Comparison of ENCODE assay signal across 8 mouse cellular contexts in the genomic region with DNA sequence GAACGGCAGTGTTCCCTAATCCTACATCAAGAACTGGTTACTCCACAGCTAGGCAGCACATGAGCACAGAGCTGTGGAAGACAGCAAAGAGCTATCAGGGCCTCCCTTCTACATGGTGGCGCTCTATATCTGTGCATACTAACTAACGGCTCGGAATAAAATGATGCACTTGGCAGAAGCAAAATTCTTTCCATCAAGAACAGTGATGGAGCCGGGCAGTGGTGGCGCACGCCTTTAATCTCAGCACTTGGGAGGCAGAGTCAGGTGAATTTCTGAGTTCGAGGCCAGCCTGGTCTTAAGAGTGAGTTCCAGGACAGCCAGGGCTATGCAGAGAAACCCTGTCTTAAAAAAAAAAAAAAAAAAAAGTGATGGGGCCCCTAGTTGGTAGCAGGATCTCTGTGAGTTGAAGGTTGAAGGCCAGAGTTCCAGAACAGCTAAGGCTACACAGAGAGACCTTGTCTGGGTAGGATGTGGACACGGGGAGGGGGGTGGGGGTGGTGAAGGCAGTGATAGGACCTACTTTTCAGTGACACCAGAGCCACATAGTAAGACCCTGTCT. TPM values are rescaled to one million over a fixed set of nuclear protein-coding genes. Genes with fewer than 3 reads are reported as not detected.
DNase-seq lines count a peak whose midpoint lies in the region; ATAC-seq and TF ChIP-seq lines count a peak whose summit lies in the region.

A gene (minus strand): TSS at position 85 of the 559 bp plus-strand sequence.

- H3K27ac ChIP-seq in lung, embryonic 14.5 days (ENCODE audit: low read depth) = peak within 1 kb of the TSS; percentile 84
- H3K27ac ChIP-seq in brown adipose tissue, adult 24 weeks (replicated peaks; ENCODE audit: low read depth, low read length) = peak within 1 kb of the TSS; percentile 81
- peak within 1 kb of the TSS; percentile 66; the same call in 1 of the 2 replicates for H3K27ac ChIP-seq in forebrain, postnatal 0 days (ENCODE audit: low read depth, low read length)
- no peak within 1 kb of the TSS for H3K27ac ChIP-seq in midbrain, embryonic 11.5 days (ENCODE audit: low read depth, low read length)

- 67% methylated on average over 9 of the region's 9 CpGs for WGBS in lung, embryonic 14.5 days
- WGBS in forebrain, postnatal 0 days = 64% methylated on average over 9 of the region's 9 CpGs
- WGBS in midbrain, embryonic 11.5 days = 78% methylated on average over 9 of the region's 9 CpGs

- no peaks in the 10 kb centered on the region for H3K4me1 ChIP-seq in lung, embryonic 14.5 days (ENCODE audit: insufficient read depth)
- H3K4me1 ChIP-seq in brown adipose tissue, adult 24 weeks (ENCODE audit: control insufficient read depth, insufficient read depth, insufficient read length, low read length) = peaks cover 4% of the 10 kb centered on the region
- H3K4me1 ChIP-seq in forebrain, postnatal 0 days (ENCODE audit: insufficient read depth) = no peaks in the 10 kb centered on the region
- H3K4me1 ChIP-seq in midbrain, embryonic 11.5 days (ENCODE audit: control insufficient read depth, insufficient read depth, low read length) = no peaks in the 10 kb centered on the region

- TF ChIP-seq CTCF in lung, embryonic 14.5 days (IDR thresholded peaks at IDR 0.05; ENCODE audit: low read depth) = no peak
- no peak for TF ChIP-seq CTCF in forebrain, postnatal 0 days (IDR thresholded peaks at IDR 0.05; ENCODE audit: low read depth)

- 0 out of 2 replicates have a peak, but pooled peaks cover under 1% of the 10 kb centered on the region for H3K9me3 ChIP-seq in lung, embryonic 14.5 days (ENCODE audit: low read depth, low read length)
- H3K9me3 ChIP-seq in forebrain, postnatal 0 days (ENCODE audit: low read length) = no peaks in the 10 kb centered on the region
- no peaks in the 10 kb centered on the region for H3K9me3 ChIP-seq in midbrain, embryonic 11.5 days (ENCODE audit: control insufficient read depth, low read length)

- peak; percentile 71 for ATAC-seq in lung, embryonic 14.5 days (ENCODE audit: insufficient read depth)
- peak; percentile 68 for ATAC-seq in forebrain, postnatal 0 days
- ATAC-seq in midbrain, embryonic 11.5 days (ENCODE audit: low FRiP score) = no peak

- peak within 1 kb of the TSS; percentile 68 for H3K9ac ChIP-seq in lung, embryonic 14.5 days
- H3K9ac ChIP-seq in forebrain, postnatal 0 days = peak within 1 kb of the TSS; percentile 53
- H3K9ac ChIP-seq in midbrain, embryonic 11.5 days (ENCODE audit: low read length) = peak within 1 kb of the TSS; percentile 59

- H3K4me2 ChIP-seq in lung, embryonic 14.5 days = peak within 1 kb of the TSS; percentile 72
- peak within 1 kb of the TSS; percentile 88 for H3K4me2 ChIP-seq in forebrain, postnatal 0 days (ENCODE audit: low read depth)
- H3K4me2 ChIP-seq in midbrain, embryonic 11.5 days = peak within 1 kb of the TSS; percentile 50

- peak; percentile 52 for DNase-seq in lung, embryonic 14.5 days
- DNase-seq in lung, adult 18-20 months = no peak
- peak; percentile 14 for DNase-seq in forebrain, postnatal 0 days
- peak; percentile 18 for DNase-seq in kidney, postnatal 10 days
- no peak for DNase-seq in midbrain, embryonic 11.5 days (ENCODE audit: low spot score, missing footprints)
- DNase-seq in natural killer cell, adult 2 months (ENCODE audit: low spot score in 2 of 2) = no peak
- DNase-seq in ovary, postnatal 36 days (ENCODE audit: low spot score) = no peak

- H3K4me3 ChIP-seq in lung, embryonic 14.5 days (ENCODE audit: low read depth, low read length) = peak within 1 kb of the TSS; percentile 64
- H3K4me3 ChIP-seq in brown adipose tissue, adult 24 weeks (ENCODE audit: insufficient read depth, low read depth, low read length) = peak within 1 kb of the TSS; percentile 82
- peak within 1 kb of the TSS; percentile 57 for H3K4me3 ChIP-seq in forebrain, postnatal 0 days (ENCODE audit: low read depth, low read length)
- H3K4me3 ChIP-seq in midbrain, embryonic 11.5 days (ENCODE audit: low read depth, low read length) = peak within 1 kb of the TSS; percentile 41

- H3K36me3 ChIP-seq in lung, embryonic 14.5 days (ENCODE audit: insufficient read depth) = no peaks in the 10 kb centered on the region
- no peaks in the 10 kb centered on the region for H3K36me3 ChIP-seq in forebrain, postnatal 0 days (ENCODE audit: insufficient read depth)
- H3K36me3 ChIP-seq in midbrain, embryonic 11.5 days (ENCODE audit: control insufficient read depth, insufficient read depth, low read length) = no peaks in the 10 kb centered on the region

- H3K27me3 ChIP-seq in lung, embryonic 14.5 days (ENCODE audit: insufficient read depth, low read length) = no peaks in the 10 kb centered on the region
- no peaks in the 10 kb centered on the region for H3K27me3 ChIP-seq in forebrain, postnatal 0 days (ENCODE audit: insufficient read depth, low read length)
- H3K27me3 ChIP-seq in midbrain, embryonic 11.5 days (ENCODE audit: control insufficient read depth, insufficient read depth, low read length) = no peaks in the 10 kb centered on the region

RNA-seq across cellular contexts. Expression of the gene that starts here (rescaled TPM):
- polyA plus RNA-seq in lung, embryonic 14.5 days (2014; fragmentation: Nextera tagmentation; extraction: Ambion mirVana) = 19.4 and 20.3 TPM in 2 replicates
- 24.4 TPM in 2 replicates for polyA plus RNA-seq in brown adipose tissue, adult 24 weeks (2012; ENCODE audit: insufficient read depth, insufficient read length, missing spikeins)
- 2.7 and 3.0 TPM in 2 replicates for total RNA-seq in forebrain, postnatal 0 days (2014; rRNA removed)
- polyA plus RNA-seq in forebrain, postnatal 0 days (2015; fragmentation: Nextera tagmentation; extraction: Ambion mirVana) = 7.3 TPM in 2 replicates
- polyA plus RNA-seq in midbrain, embryonic 11.5 days (2014; fragmentation: Nextera tagmentation; extraction: Ambion mirVana) = 5.4 and 6.6 TPM in 2 replicates

Comparison
In these comparisons a context has a peak if more than half of its experiments do, and no peak if none do; other contexts are left out.
1. DNase-seq: peak in lung, embryonic 14.5 days (single experiment), forebrain, postnatal 0 days (single experiment) and kidney, postnatal 10 days (single experiment); none in lung, adult 18-20 months (0 of 2), midbrain, embryonic 11.5 days (single experiment), natural killer cell, adult 2 months (0 of 2) and ovary, postnatal 36 days (single experiment).
2. Peak in every context shown above with its lines, with median percentiles within 50 percentile points of each other: H3K4me2 ChIP-seq, H3K4me3 ChIP-seq and H3K9ac ChIP-seq.